Mouse (Mus musculus): ENCODE measurements around the gene Adgrg1. TPM values are rescaled to one million over a fixed set of nuclear protein-coding genes. Genes with fewer than 3 reads are reported as not detected.

Gene Adgrg1
- polyA plus RNA-seq, 1 experiment from 2014 or later, result 26.5 TPM

DNA sequence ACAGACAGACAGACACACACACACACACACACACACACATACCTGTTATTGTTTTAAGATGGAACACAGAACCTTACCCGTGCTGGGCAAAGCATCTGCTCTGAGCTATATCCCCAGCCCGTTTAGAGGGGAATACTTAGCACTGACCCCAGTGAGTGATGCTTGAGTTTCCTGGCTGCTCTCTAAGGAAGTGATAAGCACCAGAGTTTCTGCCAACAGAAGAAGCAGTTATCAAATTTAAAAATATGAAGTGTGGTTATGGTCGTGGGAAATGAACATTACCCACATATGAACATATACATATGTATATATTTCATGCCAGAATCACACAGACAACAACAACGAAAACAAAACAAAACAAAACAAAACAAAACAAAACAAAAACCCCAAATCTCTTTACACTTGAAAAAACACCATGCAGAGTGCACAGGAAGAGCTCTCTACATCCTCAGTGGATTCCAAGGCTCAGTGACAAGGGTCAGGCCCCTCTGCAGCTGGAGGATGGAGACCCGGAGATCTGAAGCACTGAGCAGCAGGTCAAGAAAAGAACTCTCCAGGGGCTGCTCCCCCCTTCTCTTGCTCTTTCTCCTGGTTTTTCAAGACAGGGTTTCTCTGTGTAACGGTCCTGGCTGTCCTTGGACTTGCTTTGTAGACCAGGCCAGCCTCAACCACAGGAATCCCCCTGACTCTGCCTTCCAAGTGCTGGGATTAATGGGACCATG is 85.4 kb downstream of the Adgrg1 start:
- no peak overlapping the region for H3K4me3 ChIP-seq (ENCODE audit: low read depth, low read length)
- no peaks in the 10 kb centered on the region for H3K9me3 ChIP-seq (ENCODE audit: control insufficient read depth, low read length)
- DNase-seq (ENCODE audit: low spot score) (no peak), ATAC-seq (replicated peaks; ENCODE audit: low FRiP score, low TSS enrichment, low read depth) (no peak)
- H3K27me3 ChIP-seq (replicated peaks; ENCODE audit: control insufficient read depth, insufficient read depth, low read length), result no peaks in the 10 kb centered on the region
- H3K9ac ChIP-seq (ENCODE audit: low read length), result no peak overlapping the region
- no peaks in the 10 kb centered on the region for H3K4me1 ChIP-seq (replicated peaks; ENCODE audit: control insufficient read depth, insufficient read depth, low read length)
- H3K36me3 ChIP-seq (ENCODE audit: control insufficient read depth, insufficient read depth, low read length), result no peaks in the 10 kb centered on the region
- H3K27ac ChIP-seq (ENCODE audit: low read depth), result no peak overlapping the region
- 62% methylated on average over 6 of the region's 6 CpGs for WGBS
- no peak overlapping the region for H3K4me2 ChIP-seq (ENCODE audit: low read length)

Other genes starting within 250 kb of the Adgrg1 start
- not detected in 2 replicates for gene Ccl22, start 229.2 kb upstream of the Adgrg1 start, polyA plus RNA-seq (2014; fragmentation: Nextera tagmentation; extraction: Ambion mirVana)
- gene Cx3cl1, start 202.7 kb upstream of the Adgrg1 start, polyA plus RNA-seq (2014; fragmentation: Nextera tagmentation; extraction: Ambion mirVana), result 7.2 and 10.8 TPM in 2 replicates
- gene Ccl17, start 164.3 kb upstream of the Adgrg1 start, polyA plus RNA-seq (2014; fragmentation: Nextera tagmentation; extraction: Ambion mirVana), result not detected in 2 replicates
- 81.6 and 83.4 TPM in 2 replicates for gene Coq9, start 136.4 kb upstream of the Adgrg1 start, polyA plus RNA-seq (2014; fragmentation: Nextera tagmentation; extraction: Ambion mirVana)
- gene Ciapin1, start 136.4 kb upstream of the Adgrg1 start, polyA plus RNA-seq (2014; fragmentation: Nextera tagmentation; extraction: Ambion mirVana), result 94.9 and 102 TPM in 2 replicates
- 160 and 171 TPM in 2 replicates for gene Polr2c, start 117.3 kb upstream of the Adgrg1 start, polyA plus RNA-seq (2014; fragmentation: Nextera tagmentation; extraction: Ambion mirVana)
- gene Dok4, start 98.4 kb upstream of the Adgrg1 start, polyA plus RNA-seq (2014; fragmentation: Nextera tagmentation; extraction: Ambion mirVana), result 24.1 and 27.7 TPM in 2 replicates
- 27.5 and 28.2 TPM in 2 replicates for gene Ccdc102a, start 56.7 kb upstream of the Adgrg1 start, polyA plus RNA-seq (2014; fragmentation: Nextera tagmentation; extraction: Ambion mirVana)
- gene Adgrg5, start 51.1 kb upstream of the Adgrg1 start, polyA plus RNA-seq (2014; fragmentation: Nextera tagmentation; extraction: Ambion mirVana), result 1.4 and 2.0 TPM in 2 replicates
- 3.2 and 3.6 TPM in 2 replicates for gene Adgrg3, start 42.9 kb downstream of the Adgrg1 start, polyA plus RNA-seq (2014; fragmentation: Nextera tagmentation; extraction: Ambion mirVana)
- gene Drc7, start 80.4 kb downstream of the Adgrg1 start, polyA plus RNA-seq (2014; fragmentation: Nextera tagmentation; extraction: Ambion mirVana), result not detected in 2 replicates
- gene Katnb1, start 106.4 kb downstream of the Adgrg1 start, polyA plus RNA-seq (2014; fragmentation: Nextera tagmentation; extraction: Ambion mirVana), result 18.5 and 20.5 TPM in 2 replicates
- 11.6 and 21.6 TPM in 2 replicates for gene Kifc3, start 228.1 kb downstream of the Adgrg1 start, polyA plus RNA-seq (2014; fragmentation: Nextera tagmentation; extraction: Ambion mirVana)